Mouse (Mus musculus) telencephalon, adult 2 months (tissue): ENCODE measurements around the gene Itgb8.

Source experiments
- DNase-seq: peaks from one replicate; pipeline ENCODE4 v3.0.0-alpha.2; 2011; ENCODE audit warnings: low read depth, low spot score

Itgb8 gene

DNA sequence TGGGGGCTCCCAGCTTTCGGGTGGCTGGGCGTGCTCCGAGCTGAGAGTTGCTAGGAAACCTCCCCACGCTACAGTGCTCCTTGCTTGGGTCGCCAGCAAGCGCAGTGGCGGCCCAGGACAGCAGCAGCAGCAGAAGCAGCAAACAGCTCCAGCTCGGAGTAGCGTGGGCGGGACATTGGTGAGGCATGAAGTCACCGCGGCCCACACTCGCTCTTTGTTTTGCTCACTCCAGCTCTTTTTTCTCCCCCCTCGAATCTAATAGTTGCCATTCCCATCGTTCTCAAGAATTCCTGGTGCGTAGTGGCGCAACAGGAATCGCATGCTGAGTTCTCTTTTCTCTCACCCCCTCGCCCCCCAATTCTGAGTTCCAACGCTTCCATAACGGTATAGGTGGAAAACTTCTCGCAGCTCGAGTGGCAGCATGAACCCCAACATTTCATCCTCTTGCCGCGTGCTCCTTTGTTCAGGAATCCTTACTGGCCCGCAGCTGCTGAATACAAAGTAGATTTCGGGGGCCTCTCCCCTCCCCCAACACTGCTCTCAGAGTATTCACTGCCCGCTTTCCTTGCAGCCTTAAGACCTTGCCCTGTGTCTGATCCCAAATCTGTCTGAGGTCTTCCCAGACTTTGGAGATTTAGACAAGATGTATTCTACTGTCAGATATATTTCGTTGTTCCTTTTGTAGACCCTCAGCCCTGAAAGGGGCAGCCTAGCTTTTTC, at the start of gene Itgb8:
Gene Itgb8 (minus strand): TSS at position 107 of the 720 bp plus-strand sequence.
- DNase-seq: peak; percentile 93

DNA sequence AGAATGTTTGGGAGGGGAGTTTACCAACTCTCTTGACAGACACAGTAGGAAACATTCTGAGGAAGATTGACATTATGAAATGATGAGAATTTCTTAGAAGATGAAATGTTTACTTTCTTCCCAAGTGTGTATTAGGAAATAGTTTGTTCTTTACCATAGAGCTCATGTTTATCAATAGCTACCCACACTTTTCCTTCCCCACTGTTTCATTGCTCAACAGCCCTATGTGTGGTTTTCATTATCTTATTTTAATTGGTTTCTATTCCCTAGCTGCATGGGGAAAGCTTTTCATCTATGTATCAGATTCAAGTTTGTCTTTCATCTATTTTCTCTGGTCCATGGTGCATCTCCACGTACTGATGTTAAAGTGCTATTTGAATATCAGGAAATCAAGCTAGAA, 37.7 kb upstream of the Itgb8 start:
- no peak for DNase-seq

DNA sequence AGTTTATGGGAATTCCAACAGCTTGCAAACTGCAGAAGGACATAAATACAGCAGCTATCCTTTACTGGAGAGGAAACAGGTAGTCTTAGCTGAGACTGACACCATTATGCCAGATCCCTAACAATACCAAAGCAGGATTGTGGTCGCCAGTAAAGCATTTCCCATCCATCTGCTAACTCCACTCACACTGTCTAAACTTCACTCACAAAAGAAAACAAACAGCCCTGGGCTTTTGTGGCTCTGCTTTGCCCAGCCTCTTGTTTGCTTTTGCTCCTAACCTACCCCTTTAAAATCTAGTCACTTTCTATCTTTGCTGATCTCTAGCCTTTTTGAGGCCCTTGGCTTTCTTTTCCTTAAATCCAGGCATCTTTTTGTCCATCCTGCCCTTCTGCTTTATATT, 35.0 kb upstream of the Itgb8 start:
- DNase-seq: no peak

DNA sequence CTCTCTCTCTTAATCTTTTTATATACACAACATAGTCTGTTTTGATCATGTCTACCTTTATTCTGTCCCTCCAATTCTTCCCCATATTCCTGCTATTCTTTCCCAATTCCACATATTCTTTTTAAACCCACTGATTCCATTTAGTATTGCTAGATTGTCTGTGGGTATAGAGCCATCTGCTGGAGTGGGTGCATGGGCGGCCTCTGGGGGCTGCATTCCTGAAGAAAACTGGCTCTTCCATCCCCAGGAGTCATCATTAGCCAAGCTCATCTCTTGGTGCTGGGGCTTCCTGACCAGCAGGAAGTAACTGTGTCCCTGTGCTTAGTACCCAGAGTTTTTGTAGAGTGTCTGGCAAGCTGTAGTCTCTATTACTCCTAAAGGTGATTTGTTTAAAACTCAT, 33.4 kb upstream of the Itgb8 start:
- DNase-seq: no peak

DNA sequence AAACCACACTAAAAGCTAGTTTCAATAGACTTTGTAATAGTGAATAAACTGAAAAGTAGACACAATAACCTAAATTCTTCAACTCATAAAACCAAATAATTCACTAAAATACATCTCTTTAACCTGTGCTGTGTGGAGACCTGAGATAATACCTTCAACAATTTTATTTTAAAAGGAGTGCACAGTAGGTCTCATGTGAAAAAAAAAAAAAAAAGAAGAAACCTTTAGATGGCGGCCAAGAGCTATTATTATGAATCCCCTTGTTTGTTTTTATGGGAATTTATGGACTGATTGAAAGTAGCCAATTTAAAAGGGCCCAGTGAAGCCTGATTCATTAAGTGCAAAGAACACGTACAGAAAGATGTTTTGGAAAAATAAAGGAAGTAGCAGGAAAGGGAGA, 31.4 kb upstream of the Itgb8 start:
- no peak for DNase-seq

DNA sequence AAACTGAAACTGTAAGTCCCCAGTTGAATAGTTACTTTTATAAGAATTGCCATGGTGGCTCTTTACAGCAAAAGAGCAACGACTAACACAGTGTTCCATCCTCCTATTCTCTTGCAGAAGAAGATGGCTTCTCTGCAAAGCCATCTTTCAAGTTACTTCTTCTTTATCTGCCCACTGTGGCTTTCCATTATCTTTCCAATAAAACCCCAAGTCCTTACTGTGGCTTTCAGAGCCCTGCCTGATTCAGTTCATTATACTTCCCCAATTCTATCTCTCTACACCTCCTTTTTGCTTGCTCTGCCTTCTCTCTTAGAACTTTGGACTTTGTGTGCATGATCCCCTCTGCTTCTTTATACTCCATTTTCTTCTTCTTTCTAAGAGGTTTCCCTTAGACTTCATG, 30.1 kb upstream of the Itgb8 start:
- no peak for DNase-seq

DNA sequence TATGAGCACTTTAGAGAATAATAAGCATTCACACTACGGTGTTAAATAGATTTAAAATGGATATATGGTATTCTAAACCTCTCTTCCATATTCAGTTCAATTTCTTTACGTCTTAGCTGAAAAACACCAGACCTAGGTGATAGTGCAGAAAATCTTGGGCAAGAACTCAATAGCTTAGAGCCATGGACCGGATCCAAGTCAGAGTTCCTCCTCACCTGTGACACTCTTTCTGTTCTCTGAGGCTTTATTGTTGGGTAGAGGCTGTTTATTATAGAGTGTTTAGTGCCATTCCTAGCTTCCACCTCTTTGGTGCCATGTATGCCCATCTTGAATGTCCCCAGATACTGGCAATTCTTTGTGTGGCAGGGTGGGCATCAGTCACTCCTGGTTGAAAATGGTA, 25.9 kb upstream of the Itgb8 start:
- no peak for DNase-seq

DNA sequence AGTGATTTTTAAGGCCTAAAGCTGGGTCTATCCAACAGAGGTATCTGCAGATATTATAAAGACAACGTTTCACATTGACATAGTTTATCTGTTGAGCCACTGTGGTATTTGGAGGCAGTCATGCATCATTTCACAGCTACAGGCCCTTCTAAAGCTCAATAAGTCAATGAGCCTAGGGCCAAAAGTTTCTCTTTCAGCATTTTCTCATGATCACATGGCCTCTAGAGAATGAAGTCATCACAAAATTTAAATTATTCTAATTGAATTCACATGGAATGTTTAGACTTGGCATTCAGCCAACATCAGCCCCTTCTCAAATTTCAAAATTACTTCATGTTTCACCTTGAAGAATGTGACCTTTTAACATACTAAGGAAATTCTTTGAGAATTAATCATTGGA, 10.0 kb upstream of the Itgb8 start:
- DNase-seq: no peak

DNA sequence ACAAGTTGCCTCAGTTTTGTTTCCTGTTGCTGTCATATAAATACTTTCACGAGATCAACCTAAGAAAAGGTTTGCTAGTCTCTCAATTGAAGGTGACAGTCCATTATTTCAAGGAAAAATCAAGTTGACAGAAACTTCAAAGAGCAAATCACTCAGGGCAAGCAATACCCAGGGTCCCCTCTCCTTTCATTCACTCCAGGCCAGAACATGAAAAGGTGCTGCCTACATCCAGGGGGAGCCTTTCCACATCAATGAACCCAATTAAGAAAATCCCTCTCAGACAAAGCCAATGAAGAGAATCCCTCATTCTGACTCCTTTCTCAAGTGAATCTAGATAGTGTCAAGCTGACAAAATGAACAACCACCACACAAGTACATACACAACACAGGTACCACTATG, 2.5 kb upstream of the Itgb8 start:
- DNase-seq: no peak

DNA sequence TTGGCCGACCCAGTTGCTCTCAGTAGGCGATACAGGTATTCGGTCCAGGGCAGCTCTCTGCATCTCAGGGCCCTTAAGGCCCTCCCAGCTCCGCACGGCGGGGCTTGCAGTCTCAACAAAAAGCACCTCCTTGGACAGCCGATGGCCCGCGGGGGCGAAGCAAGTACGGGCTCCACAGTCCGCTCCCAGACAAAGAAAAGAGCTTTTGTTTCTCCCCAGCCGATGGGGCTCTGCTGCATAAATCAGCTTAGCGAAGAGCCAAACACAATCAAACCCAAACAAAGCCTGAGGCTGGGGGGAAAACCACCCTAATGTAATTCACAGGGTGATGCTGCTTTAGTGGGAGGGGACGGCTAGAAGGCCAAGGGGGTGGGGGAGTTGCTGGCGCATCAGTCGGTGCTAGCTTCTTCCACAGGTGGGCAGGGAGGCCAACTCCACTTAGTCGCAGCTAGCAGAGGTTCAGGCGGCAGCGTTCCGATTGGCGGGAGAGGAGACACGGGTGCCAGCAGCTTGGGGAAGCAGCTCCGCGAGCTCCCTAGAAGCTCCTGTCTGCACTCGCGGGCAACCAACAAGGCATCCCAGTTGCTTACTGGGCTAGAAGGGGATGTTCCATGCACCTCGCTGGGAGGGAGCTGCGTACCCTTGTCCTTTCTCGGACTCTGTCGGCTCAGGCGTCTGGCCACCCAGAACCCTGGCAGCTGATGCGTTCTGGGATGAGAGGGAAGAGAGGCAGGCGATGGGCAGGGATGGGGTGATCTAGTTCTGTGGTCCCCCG, 494 bp downstream of the Itgb8 start:
- DNase-seq: peak; percentile 55

DNA sequence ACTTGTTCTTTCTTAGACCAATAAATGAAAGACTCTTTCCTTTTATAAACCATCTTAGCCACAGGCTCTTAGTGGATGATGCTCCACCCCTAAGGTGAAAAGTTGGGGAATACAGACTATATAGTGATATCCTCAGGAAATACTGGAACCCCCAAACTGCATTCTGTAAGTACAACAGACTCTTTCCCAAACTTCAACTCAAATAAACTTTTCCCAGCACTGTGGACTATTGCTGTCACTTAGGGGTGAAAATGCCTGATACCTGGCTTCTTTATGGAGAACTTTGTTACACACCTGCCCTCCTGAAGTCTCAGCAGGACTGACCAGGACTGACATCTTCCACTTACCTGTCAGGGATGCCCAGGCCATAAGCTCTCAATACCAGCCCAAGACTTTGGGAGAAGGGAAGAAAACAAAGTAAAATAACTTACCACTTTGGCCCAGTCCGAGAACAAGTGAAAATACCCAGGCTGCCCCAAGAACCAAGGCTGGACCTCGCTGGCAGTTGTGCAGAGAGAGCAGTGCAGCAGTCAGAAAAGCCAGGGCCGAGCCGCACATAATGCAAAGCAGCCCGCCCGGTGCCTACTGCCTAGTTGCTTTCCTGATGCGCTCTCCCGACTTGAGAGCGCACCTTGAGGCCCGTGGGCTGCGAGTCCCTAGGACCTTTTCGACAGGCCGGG, 1.2 kb downstream of the Itgb8 start:
- DNase-seq: no peak

DNA sequence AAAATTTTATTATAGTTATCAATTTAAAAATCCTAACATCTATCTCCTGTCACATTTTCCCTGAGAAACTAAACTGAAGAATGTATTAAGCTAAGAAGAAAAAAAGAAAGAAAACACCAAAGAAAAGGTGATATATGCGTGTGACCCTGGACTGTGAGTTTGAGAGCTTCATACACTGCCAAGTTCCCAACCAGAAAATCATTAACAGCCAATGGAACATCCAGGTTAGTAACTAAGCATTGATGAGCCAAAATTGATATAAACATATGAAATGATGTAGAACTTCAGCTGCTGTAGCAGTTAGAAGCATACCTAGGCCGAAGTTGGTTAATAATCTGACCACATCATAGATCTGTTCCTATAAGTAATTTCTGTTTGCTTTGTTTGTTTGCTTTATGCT, 6.8 kb downstream of the Itgb8 start:
- DNase-seq: no peak

DNA sequence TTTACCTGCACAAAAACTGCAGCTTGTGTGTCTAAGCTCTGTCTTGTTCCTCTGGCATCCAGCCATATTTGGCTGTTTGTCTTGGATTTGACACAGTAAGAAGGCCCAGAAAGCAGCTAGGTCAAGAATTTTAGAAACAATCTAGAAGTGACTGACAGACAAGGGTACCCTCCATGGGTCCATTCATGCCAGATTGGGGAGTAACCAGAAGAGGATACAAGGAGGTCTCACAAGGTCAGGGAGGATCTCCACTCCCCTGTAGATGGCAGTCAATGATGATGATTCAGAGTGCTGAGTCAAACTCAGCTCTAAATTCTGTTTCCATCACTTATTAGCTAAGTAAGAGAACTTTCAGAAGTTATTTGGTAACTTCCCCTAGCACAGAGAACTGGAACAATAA, 8.2 kb downstream of the Itgb8 start:
- no peak for DNase-seq

DNA sequence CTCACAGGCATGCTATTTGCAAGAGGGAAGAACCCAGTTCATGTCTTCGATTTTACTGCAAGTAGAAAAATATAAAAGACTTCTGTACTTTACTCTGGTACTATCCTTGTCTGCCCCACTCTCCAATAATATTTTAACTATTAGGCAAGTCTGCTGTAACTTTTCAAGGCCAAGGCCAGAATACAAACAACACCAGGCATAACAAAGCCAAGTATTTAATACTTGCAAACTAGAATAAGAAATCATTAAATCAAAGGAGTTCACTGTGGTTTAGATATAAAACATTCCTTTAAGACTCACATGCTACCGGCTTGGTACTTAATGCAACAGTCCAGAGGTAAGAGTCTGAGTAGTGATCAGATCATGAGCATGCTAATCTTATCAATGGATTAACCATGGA, 9.0 kb downstream of the Itgb8 start:
- no peak for DNase-seq

DNA sequence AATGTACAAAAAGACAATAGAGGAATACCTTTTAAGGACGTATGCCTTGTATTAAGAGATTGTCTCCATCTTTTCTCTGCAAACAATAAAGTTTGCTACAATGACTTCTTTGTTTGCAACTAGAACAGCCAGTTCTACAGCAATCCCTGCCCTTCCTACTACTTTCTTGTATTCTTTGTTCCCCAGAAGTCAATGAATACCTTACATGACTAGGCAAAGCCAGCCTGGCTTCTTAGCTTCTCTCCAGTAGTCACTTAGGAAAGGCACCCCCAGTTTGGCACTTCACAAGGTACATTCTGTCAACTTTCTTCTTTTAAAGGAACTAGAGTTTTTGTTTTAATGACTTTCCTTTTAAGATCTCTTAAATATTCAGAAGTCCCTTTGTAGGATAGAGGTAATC, 10.7 kb downstream of the Itgb8 start:
- no peak for DNase-seq

DNA sequence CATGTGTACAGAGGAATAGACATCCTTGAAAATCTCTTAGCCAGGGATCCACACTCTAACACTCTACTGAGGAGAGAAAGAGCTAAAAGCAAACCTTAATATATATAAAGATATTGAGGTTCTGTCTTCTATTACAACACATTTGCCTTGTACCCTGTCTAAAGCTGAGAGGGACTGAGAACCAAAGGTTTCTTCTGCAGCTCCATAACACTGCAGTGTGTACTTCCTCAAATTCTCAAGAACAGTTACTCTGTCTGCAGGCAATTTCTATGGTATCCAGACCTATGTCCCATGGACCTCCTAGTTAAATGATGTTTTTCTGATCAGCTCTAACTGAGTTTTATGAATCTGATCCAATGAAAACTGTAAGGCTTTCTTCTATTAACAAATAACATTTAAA, 13.9 kb downstream of the Itgb8 start:
- no peak for DNase-seq

DNA sequence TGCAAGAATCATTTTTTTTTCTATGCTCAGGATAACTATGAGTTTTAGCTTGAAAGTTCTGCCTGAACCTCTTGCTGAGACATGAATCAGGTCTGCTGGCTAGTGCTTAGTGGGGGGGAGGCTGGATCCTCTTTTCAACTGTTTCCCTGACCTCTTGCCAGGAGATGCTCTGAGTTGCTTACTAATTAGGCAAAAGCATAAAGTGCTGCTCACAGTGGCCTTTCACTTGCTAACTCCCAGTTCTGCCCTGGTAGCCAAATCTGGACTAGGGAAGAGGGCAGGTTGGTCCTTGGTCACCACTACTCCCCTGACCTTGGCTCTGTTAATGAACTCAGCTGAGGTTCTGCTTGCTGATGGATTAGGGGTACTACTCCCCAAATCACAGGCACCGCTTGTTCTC, 19.2 kb downstream of the Itgb8 start:
- no peak for DNase-seq

DNA sequence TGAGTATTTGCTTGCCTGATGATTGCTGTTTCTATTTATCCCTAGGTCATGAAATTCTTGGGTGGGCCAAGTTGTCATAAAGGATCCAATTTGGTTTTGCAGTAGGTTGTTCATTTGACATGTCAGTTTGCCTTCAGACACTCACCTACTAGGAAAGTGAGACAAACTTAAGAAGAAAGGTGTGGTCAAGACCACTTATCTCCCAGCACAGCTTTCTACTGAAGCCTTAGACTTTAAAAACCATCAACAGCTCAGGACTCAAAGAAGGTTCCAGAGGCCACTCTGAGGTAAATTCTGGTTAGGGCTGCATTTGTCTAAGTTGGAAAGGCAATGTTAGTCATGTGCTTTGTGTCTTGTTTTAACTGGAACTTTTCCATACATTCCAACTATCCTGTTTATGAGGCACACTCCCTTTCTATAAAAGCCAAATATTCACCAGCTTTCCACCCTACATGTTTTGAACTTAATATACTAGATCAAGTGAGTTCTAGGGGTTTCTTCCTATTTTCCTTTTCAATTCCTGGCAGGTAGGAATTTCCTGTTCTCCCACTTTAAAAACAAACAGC, 20.8 kb downstream of the Itgb8 start:
- DNase-seq: no peak

DNA sequence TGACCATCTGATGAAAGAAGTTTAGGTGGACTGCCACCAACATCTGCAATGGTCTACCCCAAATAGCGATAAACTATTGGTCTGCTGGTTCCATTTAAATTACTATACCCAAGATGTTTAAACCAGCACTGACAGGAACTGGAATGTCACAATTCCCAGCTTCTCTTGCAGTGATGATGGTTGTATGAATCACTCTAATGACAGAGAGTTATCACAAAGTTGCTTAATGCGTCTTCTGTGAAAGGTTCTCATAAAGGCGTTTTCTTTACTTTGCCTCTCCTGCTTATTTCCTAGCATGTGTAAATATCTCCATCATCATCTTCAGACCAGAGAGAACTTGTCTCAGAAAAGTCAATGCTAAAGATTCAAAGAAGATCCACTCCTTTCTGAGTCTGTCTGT, 23.4 kb downstream of the Itgb8 start:
- DNase-seq: no peak

DNA sequence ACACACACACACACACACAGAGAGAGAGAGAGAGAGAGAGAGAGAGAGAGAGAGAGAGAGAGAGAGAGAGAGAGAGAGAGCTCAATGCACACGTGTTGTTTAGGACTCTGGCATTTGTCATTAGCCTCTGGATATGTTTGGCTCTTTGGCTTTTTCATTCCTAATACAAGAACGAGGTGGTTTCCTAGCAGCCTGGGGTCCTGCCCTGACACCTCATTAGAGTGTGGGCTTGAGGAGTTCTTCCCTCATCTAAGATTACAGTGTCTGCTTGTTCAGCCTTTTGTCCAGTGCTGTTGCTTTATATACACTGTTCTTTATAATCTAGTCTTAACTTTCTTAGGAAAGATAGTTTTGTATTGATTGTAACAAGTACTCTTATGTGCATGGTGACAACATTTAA, 27.1 kb downstream of the Itgb8 start:
- no peak for DNase-seq

DNA sequence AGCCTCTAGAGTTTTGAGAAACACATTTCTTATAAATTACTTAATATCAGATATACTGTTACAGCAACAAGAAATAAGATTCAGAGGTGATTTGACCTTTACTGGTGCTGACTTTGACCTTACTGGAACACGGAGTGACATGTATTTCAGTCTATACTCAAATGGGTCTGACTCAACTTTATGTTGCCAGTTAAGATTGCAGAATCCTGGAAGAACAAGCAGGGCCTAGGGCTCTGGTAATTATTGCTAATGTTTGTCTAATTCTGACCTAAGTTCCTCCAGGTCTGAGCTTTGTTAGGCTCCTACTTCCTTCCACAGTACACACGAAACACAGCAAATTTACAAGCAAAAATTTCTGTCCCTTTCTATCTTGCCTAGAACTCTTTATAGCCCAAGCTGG, 28.0 kb downstream of the Itgb8 start:
- DNase-seq: no peak

DNA sequence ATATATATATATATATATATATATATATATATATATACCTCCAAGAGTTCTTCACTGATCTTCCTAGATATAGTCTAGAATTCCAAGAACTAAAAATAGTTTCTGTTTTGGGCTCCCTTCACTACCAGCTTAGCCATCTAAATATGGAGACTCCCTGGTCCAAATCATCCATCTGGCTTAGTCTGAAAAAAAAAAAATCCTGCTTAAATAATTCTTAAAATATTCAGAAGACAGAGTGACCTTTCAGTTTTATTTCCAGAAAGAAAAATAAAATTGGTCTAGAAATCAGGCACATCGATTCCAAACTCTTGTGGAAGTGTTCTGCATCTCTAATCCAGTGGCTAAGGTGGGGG, 28.6 kb downstream of the Itgb8 start:
- DNase-seq: peak; percentile 72
